Mouse (Mus musculus) retina, postnatal 7 days (tissue): ENCODE measurements at regions not wholly inside any gene's neighbourhood (a gene's known extent, or its start where the extent isn't known, plus 50 kb on each side); places are given as distances from the start of the nearest gene placed in this dataset.
A peak's percentile ranks its signal among the peaks of the same experiment; 100 is the strongest.

Source experiments
- DNase-seq: peaks from one replicate; pipeline ENCODE4 v3.0.0-alpha.2; 2012; ENCODE audit warnings: low read depth, low spot score

- DNase-seq: no peak
Measured at GRCm38 (mm10) chr7:61939971-61940705, 406.2 kb upstream of the Ndn start.

- peak; percentile 2 for DNase-seq
Measured at GRCm38 (mm10) chr7:61982203-61982932, 364.0 kb upstream of the Ndn start.

- no peak for DNase-seq
Measured at GRCm38 (mm10) chr7:62026635-62027034, 319.7 kb upstream of the Ndn start.

- DNase-seq: peak; percentile 5
Measured at GRCm38 (mm10) chr7:62045743-62046451, 300.5 kb upstream of the Ndn start.

GRCm38 (mm10) chr7:62046452-62046809 is 299.9 kb upstream of the Ndn start:
- DNase-seq: no peak

- peak; percentile 8 for DNase-seq
Measured at GRCm38 (mm10) chr7:62078607-62079006, 267.8 kb upstream of the Ndn start.

- DNase-seq: no peak
Measured at GRCm38 (mm10) chr7:62085120-62085849, 261.1 kb upstream of the Ndn start.
